Mouse (Mus musculus): Measurements from ENCODE around the gene Xrcc6.

DNA sequence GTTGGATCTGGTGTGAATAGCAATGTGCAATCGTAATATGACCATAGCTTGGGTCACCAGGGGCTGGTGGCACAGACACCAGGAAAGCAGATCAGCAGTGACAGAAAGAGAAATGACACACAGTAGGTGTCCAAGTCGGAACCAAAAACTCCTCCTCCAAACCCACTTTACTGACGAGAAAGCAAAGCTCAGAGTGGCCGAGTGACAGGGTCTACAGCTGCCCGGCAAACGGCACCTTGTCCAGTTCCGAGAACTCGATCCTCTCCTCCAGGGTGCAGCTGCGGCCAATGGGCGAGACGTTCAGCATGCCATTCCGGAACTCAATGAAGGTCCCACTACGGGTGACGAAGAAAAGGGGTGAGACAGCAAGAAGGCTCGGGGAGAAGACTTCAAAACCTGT, 32.2 kb upstream of the Xrcc6 start:
- TF ChIP-seq CTCF (IDR thresholded peaks at IDR 0.05) (no peak), EP300 (IDR thresholded peaks at IDR 0.05; ENCODE audit: insufficient read depth, low read depth, low read length) (no peak)

All from heart, adult 2 months (tissue).